Mouse (Mus musculus): ENCODE measurements at regions not wholly inside any gene's neighbourhood (a gene's known extent, or its start where the extent isn't known, plus 50 kb on each side); places are given as distances from the start of the nearest gene placed in this dataset.

GRCm38 (mm10) chr12:106389214-106389613, 379.2 kb downstream of the Vrk1 start:
- TF ChIP-seq CTCF (IDR thresholded peaks at IDR 0.05 in 2 of 3, conservative IDR thresholded peaks at IDR 0.05 in 1 of 3; ENCODE audit: control insufficient read depth in 1 of 3, insufficient read depth in 1 of 3, low read depth in 2 of 3, low read length in 3 of 3, poor library complexity in 1 of 3, severe bottlenecking in 1 of 3): no peak
- TF ChIP-seq ZC3H11A (IDR thresholded peaks at IDR 0.05; ENCODE audit: low read depth, low read length): no peak
- no peak for TF ChIP-seq MAX (IDR thresholded peaks at IDR 0.05; ENCODE audit: low read length)
- no peak for TF ChIP-seq TCF12 (IDR thresholded peaks at IDR 0.05; ENCODE audit: low read depth, low read length)
- no peak for TF ChIP-seq BHLHE40 (IDR thresholded peaks at IDR 0.05; ENCODE audit: borderline replicate concordance, low read depth, low read length)
- TF ChIP-seq POLR2A (IDR thresholded peaks at IDR 0.05; ENCODE audit: control insufficient read depth in 1 of 2, insufficient read depth in 1 of 2, low read depth in 1 of 2, low read length in 2 of 2, poor library complexity in 1 of 2): no peak
- TF ChIP-seq SIN3A (IDR thresholded peaks at IDR 0.05; ENCODE audit: low read length): no peak
